Mouse (Mus musculus): Measurements from ENCODE around the gene Rheb. TPM values are rescaled to one million over a fixed set of nuclear protein-coding genes. Genes with fewer than 3 reads are reported as not detected.

Gene Rheb
- polyA plus RNA-seq, 1 experiment = 17.3 TPM

DNA sequence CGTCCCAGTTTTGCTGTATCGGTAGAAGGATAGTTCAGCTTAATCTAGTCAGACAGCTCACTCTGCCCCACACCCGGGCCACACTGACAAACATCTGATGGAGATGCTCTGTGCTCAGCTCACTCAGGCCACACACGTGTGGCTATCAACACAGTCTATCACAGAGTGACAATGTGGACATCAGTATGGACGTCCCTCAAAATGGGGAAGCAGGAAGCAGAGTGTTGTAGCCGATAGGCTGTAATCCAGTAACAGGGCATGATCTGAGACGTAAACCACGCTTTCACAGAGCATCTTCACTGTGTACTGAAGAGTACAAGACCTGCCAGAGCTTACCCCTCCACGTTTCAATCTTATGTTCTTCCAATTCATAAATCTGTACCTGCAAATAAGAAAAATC lies 34.2 kb upstream of the Rheb start:
- H3K4me1 ChIP-seq (ENCODE audit: control insufficient read depth, insufficient read depth, insufficient read length, low read length) = no peaks in the 10 kb centered on the region
- H3K27ac ChIP-seq (ENCODE audit: insufficient read depth, low read depth, low read length) = no peak overlapping the region
- H3K36me3 ChIP-seq (ENCODE audit: control insufficient read depth, insufficient read depth, low read length) = peaks cover 25% of the 10 kb centered on the region
- no peak for TF ChIP-seq CTCF (IDR thresholded peaks at IDR 0.05; ENCODE audit: extremely low read depth, insufficient read length, insufficient replicate concordance, low read depth, low read length)
- no peak for TF ChIP-seq POLR2A (IDR thresholded peaks at IDR 0.05; ENCODE audit: low read depth, low read length)
- WGBS = 90% methylated on average over 9 of the region's 9 CpGs
- H3K4me3 ChIP-seq (ENCODE audit: low read depth, low read length) = no peak overlapping the region
- no peaks in the 10 kb centered on the region for H3K27me3 ChIP-seq (ENCODE audit: control insufficient read depth, insufficient read depth, low read length)

DNA sequence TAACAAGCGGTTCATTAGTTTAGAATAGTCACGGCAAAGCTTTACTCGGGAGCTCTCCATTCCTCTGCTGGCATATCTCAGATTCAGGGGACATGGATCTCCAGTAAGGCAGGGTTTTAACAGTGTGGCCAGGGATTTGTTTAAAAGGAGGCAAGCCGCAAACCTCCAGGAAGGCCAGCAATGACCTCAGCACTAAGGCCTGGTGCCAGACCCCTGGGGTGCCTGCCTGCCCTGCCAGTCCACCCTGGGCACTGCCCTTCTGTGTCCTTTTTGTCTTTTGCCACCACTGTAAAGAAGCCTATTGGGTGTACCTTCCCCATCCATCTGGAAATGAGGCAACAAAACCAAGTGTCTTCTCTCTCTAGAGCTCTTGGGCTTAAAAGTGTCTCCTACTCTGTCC lies 31.7 kb upstream of the Rheb start:
- no peak overlapping the region for H3K27ac ChIP-seq (ENCODE audit: insufficient read depth, low read depth, low read length)
- H3K4me3 ChIP-seq (ENCODE audit: low read depth, low read length) = no peak overlapping the region
- TF ChIP-seq CTCF (IDR thresholded peaks at IDR 0.05; ENCODE audit: extremely low read depth, insufficient read length, insufficient replicate concordance, low read depth, low read length) (no peak), POLR2A (IDR thresholded peaks at IDR 0.05; ENCODE audit: low read depth, low read length) (no peak)
- WGBS = 87% methylated on average over 4 of the region's 4 CpGs
- H3K27me3 ChIP-seq (ENCODE audit: control insufficient read depth, insufficient read depth, low read length) = no peaks in the 10 kb centered on the region
- peaks cover 17% of the 10 kb centered on the region for H3K36me3 ChIP-seq (ENCODE audit: control insufficient read depth, insufficient read depth, low read length)
- H3K4me1 ChIP-seq (ENCODE audit: control insufficient read depth, insufficient read depth, insufficient read length, low read length) = no peaks in the 10 kb centered on the region

GRCm38 (mm10) chr5:24873221-24873620 lies 30.8 kb upstream of the Rheb start:
- H3K4me3 ChIP-seq (ENCODE audit: low read depth, low read length) = no peak overlapping the region
- no peak overlapping the region for H3K27ac ChIP-seq (ENCODE audit: insufficient read depth, low read depth, low read length)
- 82% methylated on average over 6 of the region's 6 CpGs for WGBS
- no peak for TF ChIP-seq CTCF (IDR thresholded peaks at IDR 0.05; ENCODE audit: extremely low read depth, insufficient read length, insufficient replicate concordance, low read depth, low read length)
- no peak for TF ChIP-seq POLR2A (IDR thresholded peaks at IDR 0.05; ENCODE audit: low read depth, low read length)
- H3K4me1 ChIP-seq (ENCODE audit: control insufficient read depth, insufficient read depth, insufficient read length, low read length) = no peaks in the 10 kb centered on the region
- H3K27me3 ChIP-seq (ENCODE audit: control insufficient read depth, insufficient read depth, low read length) = no peaks in the 10 kb centered on the region
- peaks cover 22% of the 10 kb centered on the region for H3K36me3 ChIP-seq (ENCODE audit: control insufficient read depth, insufficient read depth, low read length)

DNA sequence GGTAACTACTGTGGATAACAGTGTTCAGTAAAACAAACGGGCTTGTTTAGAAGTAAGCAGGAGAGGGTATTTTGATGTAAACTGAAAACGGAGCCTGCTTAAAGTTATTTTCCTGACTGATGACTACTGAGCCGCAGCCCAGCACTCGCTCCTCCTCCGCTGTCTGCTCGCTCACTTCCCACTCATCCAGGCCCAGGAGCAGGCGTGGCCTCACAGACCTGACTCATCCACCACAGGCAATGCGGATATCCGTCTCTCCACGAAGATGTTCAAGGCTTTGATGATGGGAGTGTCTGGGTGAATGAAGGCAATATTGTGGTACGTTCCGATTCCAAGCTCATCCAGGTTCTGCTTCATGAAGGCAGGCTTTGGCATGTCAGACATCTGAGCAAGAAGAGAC lies 28.9 kb upstream of the Rheb start:
- H3K4me1 ChIP-seq (ENCODE audit: control insufficient read depth, insufficient read depth, insufficient read length, low read length) = no peaks in the 10 kb centered on the region
- WGBS = 86% methylated on average over 12 of the region's 12 CpGs
- peaks cover 33% of the 10 kb centered on the region for H3K36me3 ChIP-seq (ENCODE audit: control insufficient read depth, insufficient read depth, low read length)
- H3K27me3 ChIP-seq (ENCODE audit: control insufficient read depth, insufficient read depth, low read length) = no peaks in the 10 kb centered on the region
- H3K4me3 ChIP-seq (ENCODE audit: low read depth, low read length) = no peak overlapping the region
- H3K27ac ChIP-seq (ENCODE audit: insufficient read depth, low read depth, low read length) = no peak overlapping the region
- TF ChIP-seq POLR2A (IDR thresholded peaks at IDR 0.05; ENCODE audit: low read depth, low read length) (no peak), CTCF (IDR thresholded peaks at IDR 0.05; ENCODE audit: extremely low read depth, insufficient read length, insufficient replicate concordance, low read depth, low read length) (no peak)

DNA sequence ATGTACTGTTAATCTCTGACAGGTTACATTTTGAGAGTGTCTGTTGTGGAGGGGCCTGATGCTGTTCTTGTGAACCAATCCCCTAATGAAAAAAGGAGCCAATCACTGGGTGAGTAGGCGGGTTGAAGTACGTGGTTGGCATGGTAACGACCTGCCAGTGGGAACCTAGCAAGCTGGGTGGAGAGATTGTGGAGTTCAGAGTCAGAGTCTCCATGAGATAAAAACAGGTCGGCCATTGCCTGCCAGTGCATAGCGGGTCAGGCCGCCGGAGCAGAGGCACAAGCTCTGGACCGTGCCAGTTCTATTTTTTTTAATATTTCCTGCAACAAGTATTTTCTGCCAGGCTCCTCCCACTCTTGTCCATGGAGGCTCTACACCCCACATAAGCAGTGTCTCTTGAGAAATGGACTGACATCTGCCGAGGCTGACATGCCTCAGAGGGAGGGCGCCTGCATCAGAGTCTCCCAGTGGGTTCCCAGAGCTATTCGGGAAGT lies 27.4 kb upstream of the Rheb start:
- Histone ChIP-seq H3K4me3 (ENCODE audit: low read depth, low read length) (no peak overlapping the region), H3K36me3 (ENCODE audit: control insufficient read depth, insufficient read depth, low read length) (peaks cover 32% of the 10 kb centered on the region), H3K27ac (ENCODE audit: insufficient read depth, low read depth, low read length) (no peak overlapping the region), H3K4me1 (ENCODE audit: control insufficient read depth, insufficient read depth, insufficient read length, low read length) (no peaks in the 10 kb centered on the region), H3K27me3 (ENCODE audit: control insufficient read depth, insufficient read depth, low read length) (no peaks in the 10 kb centered on the region)
- WGBS = 79% methylated on average over 11 of the region's 11 CpGs
- TF ChIP-seq POLR2A (IDR thresholded peaks at IDR 0.05; ENCODE audit: low read depth, low read length) (no peak), CTCF (IDR thresholded peaks at IDR 0.05; ENCODE audit: extremely low read depth, insufficient read length, insufficient replicate concordance, low read depth, low read length) (no peak)

- TF ChIP-seq CTCF (IDR thresholded peaks at IDR 0.05; ENCODE audit: extremely low read depth, insufficient read length, insufficient replicate concordance, low read depth, low read length) = no peak
- no peak for TF ChIP-seq POLR2A (IDR thresholded peaks at IDR 0.05; ENCODE audit: low read depth, low read length)
- Histone ChIP-seq H3K4me3 (ENCODE audit: low read depth, low read length) (no peak overlapping the region), H3K27me3 (ENCODE audit: control insufficient read depth, insufficient read depth, low read length) (no peaks in the 10 kb centered on the region), H3K36me3 (ENCODE audit: control insufficient read depth, insufficient read depth, low read length) (peaks cover 42% of the 10 kb centered on the region), H3K4me1 (ENCODE audit: control insufficient read depth, insufficient read depth, insufficient read length, low read length) (no peaks in the 10 kb centered on the region), H3K27ac (ENCODE audit: insufficient read depth, low read depth, low read length) (no peak overlapping the region)
- WGBS = 72% methylated on average over 12 of the region's 12 CpGs
Measured at GRCm38 (mm10) chr5:24863804-24864203, 21.4 kb upstream of the Rheb start.

GRCm38 (mm10) chr5:24861449-24861930 lies 19.1 kb upstream of the Rheb start:
- no peaks in the 10 kb centered on the region for H3K27me3 ChIP-seq (ENCODE audit: control insufficient read depth, insufficient read depth, low read length)
- TF ChIP-seq POLR2A (IDR thresholded peaks at IDR 0.05; ENCODE audit: low read depth, low read length) (no peak), CTCF (IDR thresholded peaks at IDR 0.05; ENCODE audit: extremely low read depth, insufficient read length, insufficient replicate concordance, low read depth, low read length) (no peak)
- 90% methylated on average over 9 of the region's 9 CpGs for WGBS
- peaks cover 26% of the 10 kb centered on the region for H3K36me3 ChIP-seq (ENCODE audit: control insufficient read depth, insufficient read depth, low read length)
- no peak overlapping the region for H3K27ac ChIP-seq (ENCODE audit: insufficient read depth, low read depth, low read length)
- no peak overlapping the region for H3K4me3 ChIP-seq (ENCODE audit: low read depth, low read length)
- H3K4me1 ChIP-seq (ENCODE audit: control insufficient read depth, insufficient read depth, insufficient read length, low read length) = no peaks in the 10 kb centered on the region
